Mouse (Mus musculus): ENCODE measurements around the gene Exoc2. TPM values are rescaled to one million over a fixed set of nuclear protein-coding genes. Genes with fewer than 3 reads are reported as not detected.

Exoc2 gene
- 41.9 and 44.1 TPM in 2 replicates for polyA plus RNA-seq (2015; fragmentation: Nextera tagmentation; extraction: Ambion mirVana)

DNA sequence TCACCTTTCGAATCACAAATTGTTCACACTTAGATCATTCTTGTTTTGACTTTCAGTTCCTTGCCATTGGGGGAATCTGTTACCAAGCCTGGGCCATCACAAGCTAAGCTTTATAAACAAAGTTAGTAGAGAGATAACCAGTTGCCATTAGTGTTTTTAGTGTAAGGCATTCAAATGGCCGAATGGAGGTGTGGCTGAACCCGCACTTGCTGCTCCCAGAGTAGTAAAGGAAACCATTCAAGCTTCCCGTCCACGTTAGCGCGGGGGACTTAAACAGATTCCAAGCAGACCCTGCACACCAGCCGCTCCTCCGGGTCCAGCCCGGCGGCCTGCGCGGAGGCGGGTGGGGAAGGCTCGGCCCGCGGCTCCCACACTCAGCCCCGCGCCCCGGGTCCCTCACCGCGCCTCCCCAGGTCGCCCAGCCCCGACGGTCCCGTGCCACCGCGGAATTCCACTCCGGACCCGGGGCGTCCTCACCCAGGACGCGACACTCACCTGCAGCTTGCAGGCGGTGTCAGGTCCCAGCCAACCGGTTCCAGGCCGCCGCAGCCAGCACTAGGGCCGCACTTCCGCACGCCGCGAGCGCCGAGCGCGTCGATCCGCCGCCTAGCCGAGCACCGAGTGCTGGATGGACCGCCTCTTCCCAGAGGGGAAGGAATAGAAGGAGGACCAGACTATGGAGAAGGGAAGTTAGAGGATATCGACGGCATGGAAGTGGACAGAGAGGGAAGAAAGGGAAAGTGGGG is at the start of gene Exoc2, which contains the start of gene Gm5447:
TSS of gene Exoc2 (minus strand) at position 593 of the 746 bp plus-strand sequence.
TSS of gene Gm5447 (plus strand) at position 704 of the 746 bp plus-strand sequence.
- Histone ChIP-seq H3K27me3 (no peaks in the 10 kb centered on the region), H3K27ac (replicated peaks) (peak within 1 kb of the TSS; percentile 89), H3K4me2 (peak within 1 kb of the TSS; percentile 68), H3K9ac (peak within 1 kb of the TSS; percentile 93), H3K9me3 (no peaks in the 10 kb centered on the region), H3K4me3 (peak within 1 kb of the TSS; percentile 91), H3K4me1 (replicated peaks) (peaks cover 18% of the 10 kb centered on the region), H3K36me3 (no peaks in the 10 kb centered on the region)
- WGBS, result 1% methylated on average over 48 of the region's 54 CpGs
- peak; percentile 99 for ATAC-seq (ENCODE audit: low read depth)

GRCm38 (mm10) chr13:31023664-31024063 is 49.8 kb upstream of the Exoc2 start:
- Histone ChIP-seq H3K4me3 (no peak overlapping the region), H3K9me3 (no peaks in the 10 kb centered on the region), H3K4me1 (replicated peaks) (no peaks in the 10 kb centered on the region), H3K9ac (no peak overlapping the region), H3K27me3 (no peaks in the 10 kb centered on the region), H3K27ac (replicated peaks) (no peak overlapping the region), H3K4me2 (no peak overlapping the region), H3K36me3 (no peaks in the 10 kb centered on the region)
- 77% methylated on average over 3 of the region's 3 CpGs for WGBS
- no peak for ATAC-seq (ENCODE audit: low read depth)

DNA sequence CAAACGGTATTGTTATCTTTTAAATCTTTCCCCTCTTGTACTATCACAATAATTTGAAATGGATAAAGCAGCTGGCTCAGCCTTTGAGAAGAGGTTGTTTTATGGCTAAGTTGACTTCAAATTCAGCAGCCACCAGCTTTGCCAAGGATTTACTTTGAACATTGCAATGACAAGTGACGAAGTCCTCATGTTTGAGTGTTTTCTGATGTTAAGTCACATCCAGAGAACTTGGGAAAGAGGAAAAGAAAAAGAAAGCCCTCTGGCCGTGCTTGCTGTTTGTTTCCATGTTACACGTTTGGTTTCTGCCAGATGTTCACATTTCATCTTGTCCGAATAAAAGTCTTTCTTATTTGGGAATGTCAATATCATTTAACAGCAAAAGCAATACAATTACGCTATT is 48.0 kb upstream of the Exoc2 start:
- no peaks in the 10 kb centered on the region for H3K4me1 ChIP-seq (replicated peaks)
- no peaks in the 10 kb centered on the region for H3K9me3 ChIP-seq
- 75% methylated on average over 6 of the region's 6 CpGs for WGBS

GRCm38 (mm10) chr13:31021514-31021913 is 47.6 kb upstream of the Exoc2 start:
- Histone ChIP-seq H3K4me1 (replicated peaks) (no peaks in the 10 kb centered on the region), H3K36me3 (no peaks in the 10 kb centered on the region), H3K4me3 (no peak overlapping the region), H3K27me3 (no peaks in the 10 kb centered on the region), H3K9me3 (no peaks in the 10 kb centered on the region), H3K27ac (replicated peaks) (no peak overlapping the region), H3K9ac (no peak overlapping the region), H3K4me2 (no peak overlapping the region)
- ATAC-seq (ENCODE audit: low read depth), result no peak
- 69% methylated on average over 4 of the region's 4 CpGs for WGBS

More for the DNA sequence above, 48.0 kb upstream of the Exoc2 start:
- H3K4me3 ChIP-seq, result no peak overlapping the region
- no peak for ATAC-seq (ENCODE audit: low read depth)
- no peak overlapping the region for H3K27ac ChIP-seq (replicated peaks)
- no peaks in the 10 kb centered on the region for H3K27me3 ChIP-seq
- no peaks in the 10 kb centered on the region for H3K36me3 ChIP-seq
- no peak overlapping the region for H3K4me2 ChIP-seq
- H3K9ac ChIP-seq, result no peak overlapping the region

DNA sequence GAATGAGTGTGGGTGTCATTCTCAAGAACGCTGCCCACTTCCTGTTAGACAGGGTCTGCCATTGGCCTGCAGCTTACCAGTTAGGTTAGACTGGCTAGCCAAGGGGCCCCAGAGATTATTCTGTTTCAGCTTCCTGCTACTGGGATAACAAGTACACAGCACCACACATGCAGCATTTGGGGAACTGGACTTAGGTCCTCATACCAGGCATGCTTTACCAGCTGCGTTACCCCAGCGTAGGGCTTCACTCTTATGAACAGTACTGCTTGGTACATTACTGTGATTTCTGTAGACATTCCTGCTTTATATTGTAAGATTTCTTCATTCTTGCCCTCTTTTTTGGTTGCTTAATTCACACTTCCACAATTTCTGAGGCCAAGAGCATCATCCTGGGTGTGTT is 43.7 kb upstream of the Exoc2 start:
- WGBS, result 96% methylated on average over 3 of the region's 3 CpGs
- Histone ChIP-seq H3K4me1 (replicated peaks) (no peaks in the 10 kb centered on the region), H3K27ac (replicated peaks) (no peak overlapping the region), H3K9me3 (no peaks in the 10 kb centered on the region), H3K4me3 (no peak overlapping the region), H3K27me3 (no peaks in the 10 kb centered on the region), H3K4me2 (no peak overlapping the region), H3K36me3 (no peaks in the 10 kb centered on the region), H3K9ac (no peak overlapping the region)
- ATAC-seq (ENCODE audit: low read depth), result no peak

- WGBS, result 78% methylated on average over 4 of the region's 4 CpGs
- Histone ChIP-seq H3K4me3 (no peak overlapping the region), H3K27ac (replicated peaks) (no peak overlapping the region), H3K4me2 (no peak overlapping the region), H3K36me3 (no peaks in the 10 kb centered on the region), H3K9me3 (no peaks in the 10 kb centered on the region), H3K27me3 (no peaks in the 10 kb centered on the region), H3K9ac (no peak overlapping the region), H3K4me1 (replicated peaks) (no peaks in the 10 kb centered on the region)
- no peak for ATAC-seq (ENCODE audit: low read depth)
Measured at GRCm38 (mm10) chr13:31004995-31005394, 31.1 kb upstream of the Exoc2 start.

GRCm38 (mm10) chr13:31004458-31004857 is 30.6 kb upstream of the Exoc2 start:
- no peak overlapping the region for H3K9ac ChIP-seq
- no peak for ATAC-seq (ENCODE audit: low read depth)

GRCm38 (mm10) chr13:30999799-31000198 is 25.9 kb upstream of the Exoc2 start:
- 90% methylated on average over 6 of the region's 6 CpGs for WGBS
- no peak overlapping the region for H3K4me3 ChIP-seq
- H3K4me1 ChIP-seq (replicated peaks), result no peaks in the 10 kb centered on the region
- no peak for ATAC-seq (ENCODE audit: low read depth)
- no peaks in the 10 kb centered on the region for H3K36me3 ChIP-seq
- no peak overlapping the region for H3K9ac ChIP-seq
- H3K4me2 ChIP-seq, result no peak overlapping the region
- H3K9me3 ChIP-seq, result no peaks in the 10 kb centered on the region
- H3K27me3 ChIP-seq, result no peaks in the 10 kb centered on the region
- no peak overlapping the region for H3K27ac ChIP-seq (replicated peaks)

More at GRCm38 (mm10) chr13:31004458-31004857, 30.6 kb upstream of the Exoc2 start:
- H3K9me3 ChIP-seq, result no peaks in the 10 kb centered on the region
- no peak overlapping the region for H3K4me2 ChIP-seq
- H3K4me3 ChIP-seq, result no peak overlapping the region
- WGBS, result 75% methylated on average over 12 of the region's 12 CpGs
- H3K27ac ChIP-seq (replicated peaks), result no peak overlapping the region
- H3K36me3 ChIP-seq, result no peaks in the 10 kb centered on the region
- H3K27me3 ChIP-seq, result no peaks in the 10 kb centered on the region
- H3K4me1 ChIP-seq (replicated peaks), result no peaks in the 10 kb centered on the region

DNA sequence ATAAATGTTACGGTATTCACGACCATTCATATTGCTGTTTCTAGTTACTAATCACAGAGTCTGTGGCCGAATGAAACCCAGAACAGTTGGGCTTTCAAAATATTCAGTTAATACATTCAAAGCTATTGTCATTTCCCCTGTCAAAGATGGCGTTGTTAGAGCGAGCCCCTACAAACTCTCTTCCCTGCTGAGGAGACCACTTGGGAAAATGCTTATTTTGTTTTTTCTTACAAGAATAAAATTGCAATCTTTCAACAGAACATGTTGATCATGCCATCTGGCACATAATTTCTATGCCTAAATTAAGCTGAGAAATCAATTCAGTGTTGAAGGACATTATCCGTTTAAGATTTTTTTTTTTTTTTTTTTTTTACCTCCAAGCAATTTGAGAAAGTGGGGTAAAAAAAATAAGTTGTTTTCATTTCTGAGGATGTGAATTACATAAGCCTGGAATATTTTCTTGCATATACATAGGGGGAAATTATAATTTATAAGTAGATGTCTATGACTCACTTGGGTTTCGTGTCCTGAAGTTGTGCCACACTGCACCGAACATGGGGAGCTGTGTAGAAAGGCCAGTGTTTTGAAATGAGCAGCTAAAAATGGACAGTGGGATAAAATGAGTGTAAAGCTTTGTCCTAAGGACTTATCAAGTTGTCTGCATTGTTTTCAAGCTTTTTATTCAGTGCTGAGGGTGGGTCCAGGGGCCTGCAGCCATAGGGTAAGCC is 23.8 kb upstream of the Exoc2 start:
- no peaks in the 10 kb centered on the region for H3K27me3 ChIP-seq
- H3K9me3 ChIP-seq, result no peaks in the 10 kb centered on the region
- H3K4me3 ChIP-seq, result no peak overlapping the region
- H3K4me1 ChIP-seq (replicated peaks), result no peaks in the 10 kb centered on the region
- no peak overlapping the region for H3K4me2 ChIP-seq
- H3K9ac ChIP-seq, result no peak overlapping the region
- 78% methylated on average over 8 of the region's 8 CpGs for WGBS
- no peak overlapping the region for H3K27ac ChIP-seq (replicated peaks)
- no peak for ATAC-seq (ENCODE audit: low read depth)
- H3K36me3 ChIP-seq, result no peaks in the 10 kb centered on the region

GRCm38 (mm10) chr13:30994249-30994858 is 20.5 kb upstream of the Exoc2 start:
- Histone ChIP-seq H3K36me3 (no peaks in the 10 kb centered on the region), H3K4me1 (replicated peaks) (no peaks in the 10 kb centered on the region), H3K9me3 (no peaks in the 10 kb centered on the region), H3K27me3 (no peaks in the 10 kb centered on the region), H3K27ac (replicated peaks) (no peak overlapping the region), H3K9ac (no peak overlapping the region), H3K4me2 (no peak overlapping the region), H3K4me3 (no peak overlapping the region)
- no peak for ATAC-seq (ENCODE audit: low read depth)
- WGBS, result 74% methylated on average over 6 of the region's 6 CpGs

DNA sequence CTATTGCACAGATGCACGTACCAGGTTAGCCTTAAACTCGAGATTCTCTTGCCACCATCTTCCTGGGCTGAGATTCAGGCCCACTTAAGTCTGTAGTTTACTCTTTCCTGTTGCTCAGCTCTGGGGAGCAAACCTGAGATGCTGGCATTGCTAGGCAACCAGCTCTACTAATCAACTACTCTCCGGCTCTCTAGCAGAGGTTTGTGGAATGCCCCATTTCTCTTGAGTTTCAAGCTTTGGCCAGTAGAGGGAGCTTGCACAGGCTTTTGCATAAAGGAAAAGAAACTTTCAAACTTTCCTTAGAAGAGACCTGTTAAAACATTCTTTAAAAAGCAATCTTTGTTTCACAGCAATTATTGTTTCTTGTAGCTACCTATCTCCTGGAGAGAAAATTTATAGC is 19.9 kb upstream of the Exoc2 start:
- Histone ChIP-seq H3K36me3 (no peaks in the 10 kb centered on the region), H3K4me2 (no peak overlapping the region), H3K9ac (no peak overlapping the region), H3K4me3 (no peak overlapping the region), H3K4me1 (replicated peaks) (no peaks in the 10 kb centered on the region), H3K9me3 (no peaks in the 10 kb centered on the region), H3K27me3 (no peaks in the 10 kb centered on the region), H3K27ac (replicated peaks) (no peak overlapping the region)
- ATAC-seq (ENCODE audit: low read depth), result 0 out of 2 replicates have a peak, but pooled peaks have one; percentile 53
- 28% methylated on average over 3 of the region's 3 CpGs for WGBS

DNA sequence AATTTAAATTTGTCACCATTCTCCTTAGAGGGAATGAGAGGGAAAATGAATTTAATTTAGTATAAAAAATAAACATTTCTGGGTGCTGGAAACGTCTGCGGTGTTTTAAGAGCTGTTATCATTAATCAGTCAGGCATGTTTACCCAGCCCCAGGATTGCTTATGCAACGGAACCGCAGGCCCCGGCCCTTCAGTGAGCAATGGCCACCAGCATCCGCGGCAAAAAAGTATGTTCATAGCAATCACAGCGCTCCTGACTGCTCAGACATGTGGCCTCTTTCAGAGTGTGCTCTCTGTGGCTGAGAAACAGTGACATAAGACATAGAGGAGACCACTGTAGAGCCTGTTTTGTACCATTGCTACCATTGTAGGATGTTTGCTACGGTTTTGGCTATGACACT is 16.3 kb upstream of the Exoc2 start:
- H3K27ac ChIP-seq (replicated peaks), result no peak overlapping the region
- peaks cover 14% of the 10 kb centered on the region; the same call in 1 of the 2 replicates for H3K4me1 ChIP-seq (replicated peaks)
- H3K4me2 ChIP-seq, result no peak overlapping the region
- no peak for ATAC-seq (ENCODE audit: low read depth)
- no peaks in the 10 kb centered on the region for H3K9me3 ChIP-seq
- peaks cover 15% of the 10 kb centered on the region for H3K27me3 ChIP-seq
- 83% methylated on average over 9 of the region's 9 CpGs for WGBS
- H3K36me3 ChIP-seq, result no peaks in the 10 kb centered on the region
- H3K4me3 ChIP-seq, result no peak overlapping the region
- H3K9ac ChIP-seq, result no peak overlapping the region

Data from neural tube, embryonic 13.5 days (tissue).